Mouse (Mus musculus): ENCODE measurements around the gene E2f3.

GRCm38 (mm10) chr13:30034540-30034939 is 48.7 kb upstream of the E2f3 start:
- TF ChIP-seq POLR2A (IDR thresholded peaks at IDR 0.05; ENCODE audit: extremely low read depth, insufficient read depth, low read length): no peak
- TF ChIP-seq CTCF (IDR thresholded peaks at IDR 0.05; ENCODE audit: extremely low read depth, insufficient read depth, low read length): no peak
